Mouse (Mus musculus) heart, postnatal 14 days (tissue): ENCODE measurements around the gene Snhg11. TPM values are rescaled to one million over a fixed set of nuclear protein-coding genes. Genes with fewer than 3 reads are reported as not detected.

ENCODE experiments used
- DNase-seq, 2 experiments: peaks; one replicate each; pipeline ENCODE4 v3.0.0; 2021 to 2022
- intact Hi-C: fragments of 180-260 bp; cut with DNase I; formaldehyde crosslinking; loops from one replicate; pipeline ENCODE4 v1.15.1; 2025
- total RNA-seq, 2 experiments: library from RNA; stranded (reverse); gene quantifications; 2 replicates each; pipeline ENCODE4 v1.2.3; 2021

Gene Snhg11
- total RNA-seq, 2 experiments from 2014 or later, result 0.15 to 0.22 TPM

GRCm38 (mm10) chr2:158418663-158419062 lies 43.2 kb downstream of the Snhg11 start:
- intact Hi-C loops, result no loop called here

More at GRCm38 (mm10) chr2:158418663-158419062, 43.2 kb downstream of the Snhg11 start:
- DNase-seq, result no peak

Other genes starting within 250 kb of the Snhg11 start
- 100 to 1,000 TPM; 181 to 209 TPM for gene Tgm2, start 229.2 kb upstream of the Snhg11 start, total RNA-seq
- gene D630003M21Rik, start 146.4 kb upstream of the Snhg11 start, total RNA-seq, result 1 to 10 TPM; 7.0 to 7.4 TPM
- not detected for gene Bpi, start 117.5 kb upstream of the Snhg11 start, total RNA-seq
- gene Lbp, start 69.1 kb upstream of the Snhg11 start, total RNA-seq, result 10 to 100 TPM in 1 of 2 experiments, 1 to 10 TPM in 1; 8.7 to 11.6 TPM
- gene Ralgapb, start 34.2 kb downstream of the Snhg11 start, total RNA-seq, result 10 to 100 TPM; 33.5 TPM
- gene Adig, start 127.0 kb downstream of the Snhg11 start, total RNA-seq, result 1 to 10 TPM; 1.1 to 4.8 TPM
- gene Arhgap40, start 137.2 kb downstream of the Snhg11 start, total RNA-seq, result under 1 TPM in 1 of 2 experiments, not detected in 1; 0.14 TPM
- gene Slc32a1, start 235.1 kb downstream of the Snhg11 start, total RNA-seq, result not detected
- gene Actr5, start 249.2 kb downstream of the Snhg11 start, total RNA-seq, result 1 to 10 TPM; 6.9 to 8.9 TPM